Mouse (Mus musculus): ENCODE results near the gene Myh14. TPM values are rescaled to one million over a fixed set of nuclear protein-coding genes. Genes with fewer than 3 reads are reported as not detected.

Myh14 gene
- polyA plus RNA-seq, 2 experiments from 2014 or later, result not detected

- ATAC-seq, result no peak
These were observed 40.2 kb downstream of the Myh14 start for GRCm38 (mm10) chr7:44630437-44630836.

DNA sequence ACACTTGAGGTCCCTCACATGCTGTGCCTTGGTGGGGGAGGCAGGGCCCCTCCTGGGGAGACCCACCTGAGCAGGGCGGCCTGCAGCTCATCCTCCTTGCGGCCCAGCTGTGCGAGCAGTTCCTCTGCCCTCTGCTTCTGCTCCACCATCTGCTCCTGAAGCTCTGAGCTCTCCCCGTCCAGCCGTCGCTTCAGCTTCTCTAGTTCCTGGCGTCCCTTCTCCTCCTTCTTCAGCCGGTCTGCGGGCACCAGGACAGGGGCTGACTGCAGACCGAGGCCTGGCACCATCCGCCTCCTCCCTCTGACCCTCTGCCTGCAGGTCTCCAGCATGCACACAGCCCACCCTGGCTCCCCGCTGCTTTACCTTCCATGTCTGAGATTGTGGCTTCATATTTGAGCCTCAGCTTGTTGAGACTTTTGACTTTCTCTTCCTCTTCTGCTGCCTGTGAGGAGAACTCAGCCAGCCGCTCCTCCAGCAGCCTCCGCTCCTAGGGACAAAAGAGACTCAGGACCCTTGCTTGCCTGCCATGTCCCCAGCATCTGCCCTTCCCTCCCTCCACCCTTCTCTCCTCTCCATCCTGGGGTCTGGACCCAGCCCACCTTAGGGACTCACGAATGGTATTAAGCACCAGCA, 42.1 kb downstream of the Myh14 start:
- no peak for ATAC-seq

GRCm38 (mm10) chr7:44626966-44627365, 43.7 kb downstream of the Myh14 start:
- ATAC-seq, result no peak

DNA sequence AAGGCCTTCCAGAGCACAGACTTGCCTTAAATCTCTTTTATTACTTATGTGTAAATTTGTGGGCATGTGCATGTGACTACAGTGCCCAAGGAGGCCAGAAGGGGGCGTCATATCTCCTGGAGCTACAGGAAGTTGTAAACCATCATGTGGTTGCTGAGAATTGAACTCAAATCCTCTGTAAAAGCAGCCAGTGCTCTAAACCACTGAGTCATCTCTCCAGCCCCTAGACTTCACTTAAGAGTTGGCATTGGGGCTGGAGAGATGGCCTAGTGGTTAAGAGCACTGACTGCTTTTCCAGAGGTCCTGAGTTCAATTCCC, 44.6 kb downstream of the Myh14 start:
- ATAC-seq, result no peak

DNA sequence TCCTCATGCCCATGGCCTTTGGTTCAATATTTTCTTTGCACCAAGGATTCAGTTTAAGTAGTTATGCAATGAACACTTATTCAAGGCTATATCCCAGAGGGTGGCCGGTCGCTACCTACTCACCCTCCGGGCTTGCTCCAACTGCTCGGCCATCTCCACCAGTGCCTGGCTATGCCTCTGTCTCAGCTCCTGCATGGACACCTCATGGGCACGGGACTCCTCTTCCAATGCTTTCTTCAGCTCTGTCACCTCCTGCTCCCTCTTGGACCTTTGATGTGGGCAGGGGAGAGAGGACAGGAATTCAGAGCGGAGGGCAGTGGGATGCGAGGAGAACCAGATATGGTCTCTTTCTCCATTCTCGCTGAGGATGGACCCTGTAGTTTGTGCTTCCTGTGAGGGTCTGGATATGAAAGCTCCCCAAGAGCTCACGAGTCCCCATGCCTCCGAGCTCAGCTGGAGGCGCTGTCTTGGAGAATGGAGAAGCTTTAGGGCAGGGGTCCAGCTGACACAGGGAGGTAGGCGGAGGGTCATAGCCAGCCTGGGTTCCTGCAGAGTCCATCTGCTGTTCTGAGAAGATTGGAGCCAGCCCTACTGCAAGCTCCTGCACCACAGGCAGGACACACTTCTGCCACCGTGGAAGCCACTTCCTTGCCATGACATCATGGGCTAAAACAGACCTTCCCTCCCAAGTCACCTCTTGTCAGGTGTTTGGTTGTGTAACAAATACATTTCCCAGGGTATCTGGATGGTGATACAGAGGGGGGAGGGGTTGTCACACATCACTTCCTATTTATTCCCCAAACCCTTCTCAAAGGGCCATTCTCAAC, 45.2 kb downstream of the Myh14 start:
- ATAC-seq, result no peak

- no peak for ATAC-seq
These were observed 45.8 kb downstream of the Myh14 start for GRCm38 (mm10) chr7:44624828-44625227.

DNA sequence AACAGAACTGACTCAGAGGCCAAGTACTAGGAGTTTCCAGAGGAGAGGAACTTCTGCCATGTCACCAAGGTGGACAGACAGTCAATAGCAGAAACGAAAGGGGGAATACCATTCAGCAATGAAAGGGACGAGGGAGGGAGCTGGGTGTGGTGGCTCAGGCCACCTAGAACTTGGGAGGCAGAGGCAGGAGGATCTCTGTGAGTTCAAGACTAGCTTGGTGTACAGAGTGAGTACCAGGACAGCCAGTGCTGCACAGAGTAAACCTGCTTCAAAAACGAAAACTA, 46.2 kb downstream of the Myh14 start:
- ATAC-seq, result no peak

DNA sequence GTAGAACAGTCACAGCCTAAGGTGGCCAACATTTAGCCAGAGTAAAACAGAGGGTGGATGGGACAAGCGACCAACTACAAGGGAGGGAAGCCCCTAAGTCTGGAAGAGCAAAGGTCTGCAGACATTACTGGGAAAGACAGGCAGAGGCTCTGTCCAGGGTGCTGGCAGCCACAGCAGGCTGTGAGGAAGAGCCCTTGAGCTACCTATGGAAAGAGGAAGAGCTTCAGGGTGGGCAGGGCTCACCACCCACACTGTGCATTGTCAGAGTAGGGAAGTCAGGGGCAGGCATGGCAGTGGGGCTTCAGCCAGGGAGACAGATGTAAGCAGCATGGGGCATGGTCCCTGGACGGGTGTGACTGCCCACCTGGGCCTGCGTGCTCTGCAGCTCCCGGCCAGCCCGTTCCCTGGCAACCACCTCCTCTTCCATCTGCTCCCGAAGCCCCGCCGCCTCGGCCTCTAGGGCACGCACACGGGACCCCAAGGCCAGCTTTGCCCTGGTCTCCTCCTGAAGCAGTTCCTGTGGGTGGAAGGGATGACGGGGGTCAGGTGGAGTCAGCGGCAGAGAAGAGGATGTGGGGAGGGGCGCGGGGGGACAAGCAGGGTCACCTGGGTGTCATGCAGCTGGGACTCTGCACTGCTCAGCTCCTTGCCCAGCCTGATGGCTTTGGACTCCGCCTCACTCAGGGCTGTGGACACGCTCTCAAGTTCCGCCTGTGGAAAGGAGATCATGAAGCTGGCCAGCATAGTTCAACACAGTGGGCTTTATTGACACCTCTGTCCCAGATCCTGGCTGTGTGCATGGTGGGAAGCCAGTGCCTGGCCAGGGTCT, 46.7 kb downstream of the Myh14 start:
- no peak for ATAC-seq

DNA sequence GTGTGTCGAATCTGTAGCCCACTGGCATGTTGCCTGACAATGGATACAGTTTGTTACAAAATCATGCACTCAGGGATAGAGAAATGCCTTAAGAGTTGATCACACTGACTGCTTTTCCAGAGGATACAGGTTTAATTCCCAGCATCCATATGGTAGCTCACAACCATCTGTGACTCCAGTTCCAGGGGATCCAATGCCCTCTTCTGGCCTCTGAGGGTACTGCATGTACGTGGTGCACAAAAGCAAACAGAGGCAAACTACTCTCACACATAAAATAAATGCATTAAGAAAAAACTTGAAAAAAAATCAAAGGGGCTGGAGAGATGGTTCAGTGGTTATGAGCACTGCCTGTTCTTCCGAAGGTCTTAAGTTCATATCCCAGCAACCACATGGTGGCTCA, 53.6 kb downstream of the Myh14 start:
- ATAC-seq, result no peak

DNA sequence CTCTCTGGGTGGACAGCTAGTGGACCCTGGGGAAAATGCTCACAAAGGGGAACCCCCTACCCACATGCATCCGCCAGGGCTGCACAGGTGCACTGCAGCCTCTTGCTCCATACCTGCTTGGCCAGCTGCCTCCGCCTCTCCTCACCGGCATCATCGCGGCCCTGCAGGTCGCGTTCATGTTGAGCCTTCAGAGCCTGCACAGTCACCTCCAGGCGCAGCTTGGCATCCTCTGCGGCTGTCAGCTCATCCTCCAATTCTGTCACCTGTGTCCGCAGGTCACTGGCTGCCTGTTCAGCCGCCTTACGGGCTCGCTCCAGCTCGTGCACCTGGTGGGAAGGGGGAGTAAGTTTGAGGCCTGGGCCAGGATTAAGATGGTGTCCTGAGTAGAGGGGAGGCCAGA, 54.7 kb downstream of the Myh14 start:
- ATAC-seq, result no peak

DNA sequence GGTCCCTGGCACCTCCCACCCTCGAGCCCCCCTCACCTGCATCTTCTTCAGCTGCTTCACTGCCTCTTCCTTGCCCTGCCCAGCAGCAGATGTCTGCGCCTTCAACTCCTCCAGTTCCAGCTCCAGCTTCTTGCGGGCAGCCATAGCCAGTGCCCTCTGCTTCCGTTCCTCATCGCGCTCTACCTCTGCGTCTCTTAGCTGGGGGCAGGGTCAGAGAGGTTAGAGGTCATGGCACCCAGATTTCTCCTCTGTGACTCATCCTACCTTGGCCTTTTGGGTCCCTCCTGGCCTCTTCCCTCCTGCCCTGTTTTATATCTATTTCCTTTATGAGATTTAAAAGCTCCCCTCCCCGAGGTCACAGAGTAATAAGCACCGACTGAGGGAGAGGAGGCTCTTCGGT, 55.3 kb downstream of the Myh14 start:
- ATAC-seq, result no peak

- no peak for ATAC-seq
These were observed 56.5 kb downstream of the Myh14 start for GRCm38 (mm10) chr7:44614041-44614688.

DNA sequence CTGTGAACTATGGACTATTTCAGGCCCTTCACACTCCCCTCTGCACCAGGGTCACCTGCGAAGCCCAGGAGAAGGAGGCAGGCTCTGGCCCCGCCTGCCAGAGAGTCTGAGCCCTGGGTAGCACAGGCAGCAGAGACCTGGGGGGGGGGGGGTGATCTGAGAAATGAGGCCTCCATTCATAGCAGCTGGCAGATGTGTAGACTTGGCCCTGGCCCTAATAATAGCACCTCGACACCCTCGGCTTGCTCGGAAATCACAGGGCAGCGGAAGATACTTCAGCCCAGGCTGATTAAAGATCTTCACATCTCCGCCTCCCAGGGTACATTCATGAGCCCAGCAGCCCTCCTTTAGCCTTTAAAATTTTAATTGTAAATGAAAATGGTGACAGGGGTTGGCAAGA, 58.5 kb downstream of the Myh14 start:
- no peak for ATAC-seq

DNA sequence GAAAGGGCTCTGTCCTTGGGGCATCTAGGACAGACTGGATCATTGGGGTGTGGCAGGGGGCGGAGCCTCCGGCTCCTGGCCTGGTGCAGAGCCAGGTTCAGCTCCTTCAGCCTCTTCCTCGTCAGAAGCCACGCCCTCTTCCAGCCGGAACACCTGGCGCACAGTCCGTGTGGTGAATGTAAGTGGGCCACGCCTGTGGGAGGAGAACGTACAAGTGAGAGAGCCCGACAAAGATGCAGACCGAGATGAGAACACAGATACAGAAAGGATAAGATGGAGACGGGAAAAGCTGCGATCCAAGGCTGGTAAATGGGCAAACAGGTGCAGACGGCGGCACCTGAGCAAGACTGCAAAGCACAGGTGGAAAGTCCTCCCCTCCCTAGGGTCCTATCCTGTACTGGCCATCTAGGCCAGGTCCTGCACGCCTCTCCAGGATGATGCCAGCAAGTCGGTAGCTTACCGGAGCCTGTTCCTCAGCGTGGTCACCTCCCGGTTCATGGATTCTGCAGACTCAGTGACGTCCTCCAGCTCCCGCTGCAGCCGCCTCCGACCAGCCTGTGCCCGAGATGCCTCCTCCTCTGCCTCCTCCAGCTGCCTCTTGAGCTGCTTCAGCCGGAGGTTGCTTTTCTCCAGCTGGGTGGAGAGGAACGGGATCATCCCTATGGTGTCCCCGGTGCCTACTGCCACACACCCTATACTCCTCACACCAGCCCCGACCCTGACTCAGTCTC, 64.3 kb downstream of the Myh14 start:
- no peak for ATAC-seq

DNA sequence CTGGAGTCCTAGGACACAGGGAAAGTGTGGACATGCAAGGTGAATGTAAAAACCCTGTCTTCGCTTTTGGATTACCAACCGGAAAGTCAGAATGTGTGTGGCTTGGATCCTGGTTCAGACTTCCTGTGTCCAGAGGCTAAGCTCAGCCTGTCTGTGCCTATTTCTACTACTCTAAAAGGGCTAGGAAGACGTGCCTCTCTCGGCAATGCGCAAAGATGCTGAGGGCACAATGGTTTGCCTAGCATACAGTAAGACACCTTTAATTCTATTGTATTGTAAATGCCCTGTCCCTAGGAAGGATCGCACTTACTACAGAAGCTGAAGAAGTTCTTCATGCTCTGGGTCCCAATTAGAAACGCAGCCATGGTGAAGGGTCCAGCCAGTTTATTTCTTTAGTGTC, 65.2 kb downstream of the Myh14 start:
- no peak for ATAC-seq

- ATAC-seq, result no peak
These were observed 66.0 kb downstream of the Myh14 start for GRCm38 (mm10) chr7:44604619-44605018.

DNA sequence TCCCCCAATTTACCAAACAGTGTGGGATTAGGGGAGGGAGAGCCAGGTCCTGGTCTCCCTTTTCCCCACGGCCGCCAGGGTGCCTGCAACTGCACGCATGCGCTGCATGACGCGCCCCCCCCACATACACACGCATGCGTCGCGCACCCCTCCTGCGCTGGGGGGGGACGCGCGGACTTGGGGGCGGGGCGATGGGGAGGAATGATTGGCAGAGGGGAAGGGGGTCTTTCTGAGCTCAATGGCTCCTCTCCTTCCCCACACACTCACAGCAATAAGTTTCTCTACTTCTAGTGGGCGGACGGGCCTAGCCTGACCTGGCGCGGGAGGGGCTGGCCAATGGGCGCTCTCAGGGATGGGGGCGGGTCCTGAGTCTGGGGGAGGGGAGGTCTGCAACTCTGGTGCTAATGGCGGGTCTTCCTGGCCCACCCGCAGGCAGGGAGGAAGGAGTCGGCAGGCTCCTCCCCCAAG, 66.5 kb downstream of the Myh14 start:
- ATAC-seq, result no peak

DNA sequence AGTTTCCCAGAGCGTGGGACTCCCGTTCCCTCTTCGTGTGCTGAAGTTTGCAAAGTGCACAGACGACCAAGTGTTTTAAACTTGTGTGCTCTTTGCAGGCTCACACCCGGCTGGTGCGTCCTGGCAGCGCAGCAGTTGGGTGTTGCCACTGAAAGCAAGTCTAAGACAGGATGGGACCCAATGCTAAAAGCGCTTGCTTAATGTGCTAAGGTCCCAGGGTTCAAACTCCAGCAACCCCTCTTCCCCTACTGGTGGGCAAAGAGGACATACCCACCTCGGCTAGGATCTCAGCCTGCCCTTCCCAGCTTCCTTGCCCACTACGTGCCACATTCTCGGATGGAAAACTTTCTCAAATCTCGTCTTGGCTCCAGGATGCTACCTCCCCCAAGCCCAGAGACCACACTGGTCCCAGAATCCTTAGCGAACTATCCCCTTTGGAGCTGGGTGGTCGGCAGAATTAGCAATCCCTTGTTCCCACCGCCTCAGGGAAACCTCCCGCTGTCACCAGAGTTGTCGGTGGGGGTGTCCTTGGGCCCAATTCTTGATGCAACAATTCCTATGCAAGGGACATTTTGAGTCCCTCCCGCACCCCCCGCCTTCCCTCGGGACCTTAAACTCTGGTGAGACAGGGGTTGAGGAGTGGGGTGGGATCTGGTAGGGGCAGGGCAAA, 67.3 kb downstream of the Myh14 start:
- no peak for ATAC-seq

- no peak for ATAC-seq
These were observed 68.2 kb downstream of the Myh14 start for GRCm38 (mm10) chr7:44602443-44602842.

DNA sequence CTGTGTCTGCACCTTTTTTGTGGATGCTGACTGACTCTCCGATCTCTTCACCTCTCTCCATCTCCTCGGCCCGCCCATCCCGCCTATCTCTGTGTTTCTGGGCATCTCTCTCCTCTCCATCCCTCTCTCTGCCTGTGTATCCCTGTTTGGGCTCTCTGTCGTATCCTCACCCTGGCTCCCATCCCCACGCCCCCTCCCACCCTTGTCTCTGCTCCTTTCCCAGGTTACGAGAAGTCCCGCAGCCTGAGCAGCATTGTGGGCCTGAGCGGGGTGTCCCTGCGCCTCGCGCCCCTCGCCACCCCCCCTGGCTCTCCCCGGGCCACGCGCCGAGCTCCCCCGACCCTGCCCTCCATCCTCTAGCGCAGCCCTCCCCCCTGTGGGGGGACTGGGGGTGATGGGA, 69.0 kb downstream of the Myh14 start:
- ATAC-seq, result no peak

- ATAC-seq, result no peak
These were observed 69.9 kb downstream of the Myh14 start for GRCm38 (mm10) chr7:44600691-44601262.

- ATAC-seq, result no peak
These were observed 72.3 kb downstream of the Myh14 start for GRCm38 (mm10) chr7:44598336-44598735.
